Mouse (Mus musculus): ENCODE measurements at regions not wholly inside any gene's neighbourhood (a gene's known extent, or its start where the extent isn't known, plus 50 kb on each side); places are given as distances from the start of the nearest gene placed in this dataset.

- TF ChIP-seq EP300 (optimal IDR thresholded peaks at IDR 0.05) (no peak), CTCF (IDR thresholded peaks at IDR 0.05; ENCODE audit: low read depth) (no peak)
Measured at GRCm38 (mm10) chr17:54192231-54192573, 106.6 kb downstream of the Slc5a7 start.
